Mouse (Mus musculus) kidney, postnatal 36 days (tissue): ENCODE data around the gene Rasl2-9.
"Not testable (repeated sequence)": the region's sequence is repeated elsewhere in the genome, so short reads cannot be mapped to it uniquely, and the experiment has no call there.

ENCODE experiments used
- DNase-seq, 2 experiments: peaks; one replicate each; pipeline ENCODE4 v3.0.0; 2021 to 2022; ENCODE audit warnings: mixed read lengths in 2 of 2

Rasl2-9 gene

DNA sequence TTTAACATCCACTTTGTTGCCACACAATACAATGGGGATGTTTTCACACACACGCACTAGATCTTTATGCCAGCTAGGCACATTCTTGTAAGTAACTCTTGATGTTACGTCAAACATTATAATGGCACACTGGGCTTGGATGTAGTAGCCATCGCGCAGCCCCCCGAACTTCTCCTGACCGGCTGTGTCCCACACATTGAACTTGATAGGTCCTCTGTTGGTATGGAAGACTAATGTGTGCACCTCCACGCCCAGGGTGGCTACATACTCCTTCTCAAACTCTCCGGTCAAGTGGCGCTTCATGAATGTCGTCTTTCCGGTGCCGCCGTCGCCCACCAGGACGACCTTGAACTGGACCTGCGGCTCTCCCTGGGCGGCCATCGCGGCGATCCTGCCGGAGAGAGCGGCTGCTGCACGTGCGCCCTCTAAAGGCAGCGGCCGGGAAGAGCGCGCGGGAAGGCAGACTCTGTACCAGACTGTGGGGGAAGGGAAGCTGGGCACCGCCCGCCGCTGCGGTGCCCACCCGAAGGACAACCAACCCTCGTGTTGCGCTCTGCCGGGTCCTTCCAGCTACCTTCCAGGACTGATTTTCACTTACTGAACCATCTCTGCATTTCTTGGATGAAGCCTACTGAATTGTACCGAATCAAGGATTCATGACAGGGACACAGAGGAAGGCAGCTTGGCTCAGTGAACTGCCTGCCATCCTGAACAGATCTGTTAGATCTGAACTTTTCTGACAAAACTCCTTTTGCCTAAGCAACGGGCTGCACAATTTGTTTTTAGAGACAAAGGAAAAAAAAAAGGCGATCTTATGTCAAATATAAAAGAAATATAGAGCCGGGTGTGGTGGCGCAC is at the start of gene Rasl2-9:
Gene Rasl2-9, minus strand, starts transcription at position 402 of the 858 bp plus-strand sequence.
- peak; percentile 79 to 91 for DNase-seq

DNA sequence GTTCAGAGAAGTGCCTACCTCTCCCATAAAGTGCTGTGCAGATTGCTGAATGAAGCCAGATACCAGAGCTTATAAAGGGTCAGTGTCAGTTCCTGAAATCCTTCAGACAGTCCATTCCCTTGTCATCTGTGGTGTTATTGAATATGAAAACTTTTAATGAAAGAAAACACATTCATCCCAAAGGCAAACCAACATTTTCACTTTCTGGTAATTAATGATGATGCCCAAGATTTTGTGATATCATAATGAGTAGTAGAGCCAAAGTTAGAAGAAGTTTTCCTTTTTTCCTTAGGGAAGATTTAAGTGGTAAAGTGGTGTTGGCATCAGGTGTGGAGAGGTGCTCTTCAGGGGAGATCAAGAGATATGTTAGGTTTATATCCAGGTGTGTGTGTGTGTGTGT is 23.8 kb upstream of the Rasl2-9 start, which contains the start of gene Vmn1r55:
Gene Vmn1r55, minus strand, starts transcription at position 101 of the 400 bp plus-strand sequence.
- DNase-seq = not testable (repeated sequence)

DNA sequence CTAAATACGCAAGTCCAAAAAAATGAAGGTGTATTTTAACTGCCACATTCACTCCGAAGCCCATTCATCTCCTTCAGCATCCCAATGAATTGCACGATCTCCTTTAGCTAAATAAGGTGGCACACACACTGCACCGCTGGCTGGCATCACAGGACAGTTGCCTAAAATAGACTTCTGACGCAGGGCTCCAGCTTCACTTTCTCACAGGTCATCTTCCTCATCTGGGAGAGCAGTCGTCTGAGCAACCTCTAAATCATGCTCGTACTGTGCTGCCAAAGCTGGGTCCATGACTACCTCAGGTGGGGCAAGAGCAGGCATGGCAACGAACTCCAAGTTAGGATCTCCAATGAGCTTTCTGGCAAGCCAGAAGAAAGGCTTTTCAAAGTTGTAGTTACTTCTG is 672 bp downstream of the Rasl2-9 start:
- no peak for DNase-seq

DNA sequence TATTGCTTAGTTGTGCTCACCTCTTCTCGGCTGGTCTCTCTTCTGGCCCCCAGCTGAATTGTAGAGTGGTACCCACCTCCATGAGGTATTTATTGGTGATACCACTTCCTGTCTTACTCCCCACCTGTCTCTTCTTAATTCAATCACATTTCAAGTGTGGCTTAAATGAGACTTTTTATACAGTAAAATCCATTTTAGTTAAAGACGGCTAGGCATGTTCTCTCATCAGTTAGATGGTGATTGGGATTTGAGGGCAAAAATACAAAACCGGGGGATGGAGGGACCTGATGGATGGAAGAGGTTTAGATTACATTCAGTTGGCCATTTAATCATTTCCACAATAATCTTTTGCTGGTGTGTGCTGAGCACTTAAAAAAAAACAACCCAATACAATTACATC is 8.9 kb downstream of the Rasl2-9 start, which contains the start of gene Rfpl4:
Gene Rfpl4, minus strand, starts transcription at position 101 of the 400 bp plus-strand sequence.
- DNase-seq = no peak

DNA sequence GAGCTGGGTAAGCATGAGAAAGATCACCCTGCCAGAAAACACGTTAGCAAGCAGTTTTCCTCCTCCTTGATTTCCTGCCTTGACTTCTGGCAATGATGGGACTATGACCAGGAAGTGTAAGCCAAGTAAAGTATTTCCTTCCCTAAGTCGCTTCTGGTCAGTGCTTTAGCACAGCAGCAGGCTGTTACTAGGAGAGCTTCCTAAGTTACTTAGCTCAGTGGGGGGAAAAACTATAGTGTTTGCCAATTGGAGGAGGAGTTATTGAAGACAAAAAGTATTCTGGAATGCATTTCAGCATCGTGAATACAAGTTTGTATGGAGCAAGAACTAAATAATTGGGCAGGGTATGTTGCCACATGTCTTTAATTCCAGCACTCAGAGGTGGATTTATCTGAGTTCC is 13.0 kb downstream of the Rasl2-9 start:
- DNase-seq = no peak

DNA sequence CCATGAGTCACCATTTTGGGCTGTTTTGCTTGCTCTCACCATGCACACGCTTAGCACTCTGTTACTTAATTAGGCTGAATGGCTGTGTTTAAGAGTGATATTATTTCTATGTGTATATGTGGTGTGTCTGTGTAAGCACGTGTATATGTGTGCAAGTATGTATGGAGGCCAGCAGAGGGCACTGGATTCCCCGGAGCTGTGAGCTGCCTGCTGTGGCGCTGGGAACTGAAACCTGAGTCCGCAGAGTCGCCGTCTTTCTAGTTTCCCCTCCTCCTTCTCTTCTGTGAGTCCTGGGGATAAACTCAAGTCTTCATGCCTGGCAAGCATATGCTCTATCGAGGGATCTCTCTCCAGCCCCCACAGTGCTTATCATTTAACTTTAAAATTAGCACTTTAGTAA is 16.4 kb downstream of the Rasl2-9 start:
- no peak for DNase-seq

DNA sequence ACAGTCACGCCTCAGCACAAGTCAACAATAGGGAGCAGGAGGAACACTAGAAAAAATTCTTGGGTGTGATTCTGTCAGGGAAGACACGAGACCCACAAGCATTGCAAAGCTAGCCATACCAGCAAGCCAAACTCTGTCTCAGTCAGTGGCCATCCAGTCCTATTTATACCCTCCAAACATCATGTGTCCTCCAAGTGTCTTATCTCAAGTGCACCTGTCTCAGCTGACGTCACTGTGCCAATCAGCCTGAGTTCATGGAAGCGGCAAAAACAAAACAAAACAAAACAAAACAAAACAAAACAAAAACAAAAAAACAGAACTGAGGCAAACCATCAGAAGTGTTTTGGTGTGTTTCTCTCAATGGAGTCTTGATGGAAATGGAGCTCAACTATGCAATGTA is 17.5 kb downstream of the Rasl2-9 start:
- no peak for DNase-seq

DNA sequence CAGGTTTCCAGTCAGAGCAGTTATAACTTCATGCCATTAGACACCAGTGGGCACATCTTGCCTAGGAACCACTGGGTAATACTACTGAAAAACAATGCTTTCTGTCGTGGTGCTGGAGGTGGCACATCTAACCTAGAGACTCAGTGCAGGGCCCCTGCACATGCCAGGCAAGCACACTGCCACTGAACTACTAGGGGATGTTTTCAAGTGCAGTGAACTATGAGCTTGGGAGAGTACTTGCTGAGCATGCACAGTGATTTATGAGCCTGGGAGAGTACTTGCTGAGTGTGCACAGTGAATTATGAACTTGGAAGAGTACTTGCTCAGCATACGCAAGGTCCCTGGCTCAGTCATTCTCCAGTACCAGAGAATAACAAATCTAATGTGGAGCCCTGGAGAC is 23.2 kb downstream of the Rasl2-9 start:
- DNase-seq = peak; percentile 27 to 53

DNA sequence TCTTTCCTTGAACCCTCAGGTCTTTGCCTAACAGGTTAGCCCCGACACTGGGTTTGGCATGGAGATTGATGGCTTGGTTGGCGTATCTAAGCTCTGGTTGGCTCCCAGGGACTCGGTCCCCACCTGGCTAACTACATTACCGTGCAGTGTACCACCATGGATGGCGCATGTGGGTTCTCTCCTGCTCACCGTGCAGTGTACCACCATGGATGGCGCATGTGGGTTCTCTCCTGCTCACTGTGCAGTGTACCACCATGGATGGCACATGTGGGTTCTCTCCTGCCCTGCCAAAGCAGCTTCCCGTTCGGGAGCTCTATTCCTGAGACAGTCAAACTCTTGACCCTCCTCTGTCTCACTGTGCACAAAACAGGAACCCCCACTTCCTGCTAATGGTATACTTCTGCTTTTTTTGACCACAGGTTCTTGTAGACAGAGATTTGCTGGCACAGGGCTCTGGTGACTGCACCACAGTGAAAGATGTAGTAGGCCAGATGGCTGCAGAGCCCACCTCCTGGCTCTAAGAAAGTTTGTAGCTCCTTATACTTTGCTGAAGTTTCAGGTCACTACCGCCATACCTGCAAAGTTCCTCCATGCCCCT is 24.6 kb downstream of the Rasl2-9 start:
- DNase-seq = no peak

DNA sequence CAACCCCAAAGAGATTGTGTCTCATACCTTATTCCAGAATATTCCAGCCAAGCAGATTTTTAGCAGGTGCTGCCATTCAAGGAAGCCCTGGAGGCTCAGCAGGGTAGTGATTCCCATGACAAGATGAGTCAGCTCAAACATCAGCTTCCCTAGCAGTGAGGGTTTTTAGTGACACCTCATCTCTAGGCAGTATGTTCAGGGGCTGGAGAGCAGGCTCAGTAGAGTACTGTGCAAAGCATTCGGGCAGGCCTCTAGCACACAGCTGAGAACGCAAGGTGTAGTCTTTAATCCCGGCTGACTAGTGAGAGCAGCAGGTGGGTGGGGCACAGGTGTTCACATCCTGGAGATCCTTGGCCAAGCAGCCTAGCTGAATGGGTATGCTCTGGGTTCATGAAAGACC is 26.0 kb downstream of the Rasl2-9 start:
- no peak for DNase-seq

DNA sequence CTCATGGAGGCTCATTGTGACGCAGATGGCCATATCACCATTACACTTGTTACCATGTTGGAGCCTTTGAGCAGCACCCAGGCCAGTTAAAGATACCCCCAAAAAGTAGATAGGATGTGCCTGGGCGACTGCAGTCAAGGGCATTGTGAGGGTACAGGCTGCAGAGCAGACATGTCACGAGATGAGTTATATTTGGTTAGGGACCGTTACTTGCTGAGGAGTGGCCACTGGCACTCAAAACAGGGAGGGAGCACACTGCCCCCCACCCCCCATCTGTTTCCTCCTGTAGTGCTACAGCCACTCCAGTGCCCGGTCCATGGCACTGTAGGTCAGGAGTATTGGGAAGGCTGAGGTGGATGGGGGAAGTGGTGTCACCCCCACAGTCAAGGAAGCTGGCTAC is 27.0 kb downstream of the Rasl2-9 start:
- DNase-seq = no peak

DNA sequence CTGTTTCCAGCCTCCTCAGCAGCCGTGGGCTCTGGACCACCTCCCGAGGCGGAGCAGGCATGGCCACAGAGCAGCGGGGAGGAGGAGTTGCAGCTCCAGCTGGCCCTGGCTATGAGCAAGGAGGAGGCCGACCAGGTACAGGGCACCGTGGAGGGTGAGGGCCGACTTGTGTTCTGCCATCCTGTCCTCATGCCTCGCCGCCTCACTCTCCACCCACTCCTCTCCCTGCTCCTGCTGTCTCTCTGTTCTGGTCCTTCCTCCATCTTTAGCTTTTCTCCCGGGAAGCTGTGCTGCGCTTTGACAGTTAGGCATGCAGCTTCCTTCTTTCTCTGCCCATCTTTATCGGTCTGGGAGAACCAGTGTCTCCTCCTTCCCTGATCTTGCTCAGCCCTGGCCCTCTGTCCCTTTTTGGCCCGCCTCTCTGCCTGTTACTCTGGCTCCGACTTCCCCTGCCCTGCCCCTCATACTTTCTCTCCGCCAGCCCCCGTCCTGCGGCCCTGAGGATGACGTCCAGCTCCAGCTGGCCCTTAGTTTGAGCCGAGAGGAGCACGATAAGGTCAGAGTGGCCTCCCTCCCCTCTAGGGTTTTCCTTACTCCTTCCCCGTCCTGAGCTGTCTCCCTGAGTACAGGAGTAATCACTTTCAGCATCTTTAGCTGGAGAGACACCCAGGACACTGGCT is 32.8 kb downstream of the Rasl2-9 start:
- no peak for DNase-seq

DNA sequence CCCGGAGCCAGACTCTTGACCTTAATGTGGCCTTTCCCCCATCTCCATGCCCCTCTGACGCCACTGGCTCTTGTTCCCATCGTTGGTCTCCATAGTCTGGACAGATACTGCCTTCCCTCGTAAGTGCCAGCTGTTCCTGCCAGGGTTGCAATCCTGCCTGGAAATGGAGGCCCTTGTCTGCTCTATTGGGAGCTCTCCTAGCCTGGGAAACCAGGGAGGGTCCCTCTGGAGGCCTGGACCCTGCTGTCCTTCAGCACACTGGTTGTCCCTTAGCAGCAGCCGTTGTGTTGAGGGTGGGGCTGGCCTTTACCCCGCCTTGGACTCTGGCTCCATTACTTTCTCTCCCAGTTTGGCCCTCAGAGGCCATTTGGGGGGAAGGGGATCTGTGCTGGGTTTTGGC is 33.4 kb downstream of the Rasl2-9 start:
- DNase-seq = no peak

DNA sequence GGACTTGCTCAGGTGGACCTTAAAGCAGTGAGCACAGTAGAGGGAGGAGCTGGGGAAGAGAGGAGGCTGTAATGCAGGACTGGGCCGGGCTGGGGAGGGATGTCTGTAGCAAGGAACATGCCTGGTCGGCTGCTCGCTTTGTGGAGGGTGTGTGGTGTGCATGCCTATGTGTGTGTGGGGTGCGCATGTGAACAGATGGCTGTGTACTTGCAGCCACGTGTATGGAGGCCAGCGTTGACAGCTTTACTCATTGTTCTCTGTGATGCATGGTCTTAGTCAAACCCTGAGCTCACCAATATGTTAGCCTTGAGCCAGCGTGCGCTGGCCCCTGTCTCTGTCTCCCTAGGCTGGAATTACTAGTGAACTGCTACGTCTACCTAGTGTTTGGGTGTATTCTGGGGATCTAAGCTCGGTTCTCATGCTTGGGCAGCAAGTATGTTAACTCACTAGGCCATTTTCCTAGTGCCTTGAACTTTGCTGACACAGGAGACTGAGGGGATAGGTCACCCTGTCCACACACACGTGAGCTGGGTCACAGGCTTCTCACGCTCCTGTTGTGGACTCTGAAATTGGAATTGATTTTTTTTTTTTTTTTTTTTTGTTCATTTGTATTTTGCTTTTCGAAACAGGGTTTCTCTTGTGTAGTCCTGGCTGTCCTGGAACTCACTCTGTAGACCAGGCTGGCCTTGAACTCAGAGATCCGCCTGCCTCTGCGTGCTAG is 34.6 kb downstream of the Rasl2-9 start:
- DNase-seq = peak in 1 of 2 experiments; percentile 27

DNA sequence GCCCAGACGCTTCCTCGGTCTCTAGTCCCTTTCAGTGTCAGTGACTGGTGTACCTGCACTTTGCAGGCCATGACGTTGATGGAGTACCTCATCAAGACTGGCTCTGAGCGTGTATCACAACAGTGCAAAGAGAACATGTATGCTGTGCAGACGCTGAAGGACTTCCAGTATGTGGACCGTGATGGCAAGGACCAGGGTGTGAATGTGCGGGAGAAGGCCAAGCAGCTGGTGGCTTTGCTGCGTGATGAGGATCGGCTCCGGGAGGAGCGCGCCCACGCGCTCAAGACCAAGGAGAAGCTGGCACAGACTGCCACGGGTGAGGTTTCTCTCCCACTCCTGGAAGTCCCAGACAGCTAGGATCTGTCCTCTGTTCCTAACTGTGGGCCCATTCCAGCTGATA is 35.9 kb downstream of the Rasl2-9 start:
- no peak for DNase-seq

DNA sequence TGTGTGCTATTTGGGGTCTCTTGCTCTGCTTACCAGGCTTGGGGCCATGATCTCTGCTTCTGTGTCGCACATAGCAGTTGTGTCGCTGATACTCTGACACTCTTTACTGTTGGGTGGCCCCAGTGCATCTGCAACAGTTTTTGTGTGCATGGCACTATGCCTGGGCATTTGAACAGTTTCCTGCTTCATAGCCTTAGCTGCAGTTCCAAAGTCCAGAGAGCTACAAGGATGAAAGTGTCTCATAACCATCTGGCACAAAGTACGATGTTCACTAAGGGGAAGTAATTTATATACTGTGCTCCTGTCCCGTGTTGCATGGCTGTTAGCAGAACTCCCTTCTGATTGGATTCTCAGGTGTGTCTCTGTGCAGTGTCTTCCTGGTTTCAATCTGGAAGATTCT is 37.9 kb downstream of the Rasl2-9 start:
- DNase-seq = peak; percentile 61 to 68

DNA sequence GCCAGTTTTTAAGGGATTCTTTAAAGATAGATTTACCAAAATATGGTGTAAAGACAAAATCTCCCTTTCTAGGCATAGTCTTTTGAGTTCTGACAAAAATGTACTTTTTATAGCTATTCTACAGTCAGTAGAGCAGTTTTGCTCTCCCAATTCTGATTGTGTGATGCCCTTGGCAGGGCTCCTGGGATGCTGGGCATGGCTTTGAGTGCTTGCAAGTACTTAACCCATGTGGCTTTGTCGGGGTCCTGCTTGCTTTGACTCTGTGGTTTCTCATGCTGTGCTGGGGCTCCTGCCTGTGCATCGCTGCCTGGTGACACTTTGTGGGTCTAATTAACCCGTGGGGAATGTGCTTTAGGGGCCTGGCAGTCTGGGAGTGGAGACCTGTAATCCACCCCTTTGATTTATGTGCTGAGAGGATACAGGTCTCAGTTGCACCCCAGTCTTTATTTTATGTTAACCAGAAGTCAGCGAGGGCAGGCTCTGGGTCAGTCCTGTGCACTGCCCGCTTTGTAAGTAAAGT is 38.8 kb downstream of the Rasl2-9 start:
- DNase-seq = peak; percentile 24 to 53

DNA sequence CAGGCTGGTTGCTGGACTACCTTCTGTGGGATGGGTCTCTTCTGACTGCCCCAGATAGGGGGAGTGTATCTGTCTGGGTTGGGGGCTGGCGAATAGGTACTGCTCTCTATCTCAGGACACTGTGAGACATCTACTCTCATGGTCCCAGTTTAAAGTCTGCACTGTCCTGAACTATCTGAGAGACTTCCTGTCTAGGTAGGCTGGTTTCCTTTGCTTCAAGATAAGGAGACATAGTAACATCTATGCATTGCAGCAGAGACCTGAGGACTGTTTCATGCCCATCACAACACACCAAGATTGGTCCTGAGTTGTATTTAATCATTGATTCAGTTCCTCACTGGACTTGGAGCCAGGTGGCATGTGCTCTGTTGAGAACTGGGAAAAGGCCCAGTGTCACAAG is 40.2 kb downstream of the Rasl2-9 start:
- no peak for DNase-seq

DNA sequence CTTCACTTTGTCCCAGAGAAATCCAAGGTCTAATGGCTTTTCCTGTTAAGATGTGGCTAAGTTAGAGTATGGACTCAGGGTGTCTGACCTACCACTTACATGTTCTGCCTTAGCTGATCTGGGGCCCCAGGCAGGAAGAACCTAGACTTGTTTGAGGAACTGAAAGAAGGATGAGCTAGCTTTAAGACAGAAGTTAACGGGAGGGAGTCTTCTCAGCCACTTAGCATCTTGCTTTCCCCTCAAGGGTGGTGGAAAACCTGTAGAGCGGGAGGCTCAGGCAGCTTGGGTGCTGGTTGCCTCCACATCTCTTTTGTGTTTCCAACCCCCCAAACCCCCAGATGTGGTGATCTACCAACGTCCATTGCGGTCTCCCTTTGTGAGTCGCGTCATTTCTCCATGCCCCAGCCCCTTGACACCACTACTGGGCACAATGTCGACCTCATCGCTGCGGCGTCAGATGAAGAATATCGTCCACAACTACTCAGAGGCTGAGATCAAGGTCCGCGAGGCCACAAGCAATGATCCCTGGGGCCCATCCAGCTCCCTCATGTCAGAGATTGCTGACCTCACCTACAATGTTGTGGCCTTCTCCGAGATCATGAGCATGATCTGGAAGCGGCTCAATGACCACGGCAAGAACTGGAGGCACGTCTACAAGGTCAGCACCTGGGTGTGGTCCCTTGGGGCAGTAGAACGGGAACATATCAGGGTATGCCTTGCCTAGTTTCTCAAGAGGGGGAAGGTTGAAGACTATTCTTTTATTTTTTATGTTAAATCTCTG is 42.2 kb downstream of the Rasl2-9 start:
- DNase-seq = peak; percentile 70 to 74

DNA sequence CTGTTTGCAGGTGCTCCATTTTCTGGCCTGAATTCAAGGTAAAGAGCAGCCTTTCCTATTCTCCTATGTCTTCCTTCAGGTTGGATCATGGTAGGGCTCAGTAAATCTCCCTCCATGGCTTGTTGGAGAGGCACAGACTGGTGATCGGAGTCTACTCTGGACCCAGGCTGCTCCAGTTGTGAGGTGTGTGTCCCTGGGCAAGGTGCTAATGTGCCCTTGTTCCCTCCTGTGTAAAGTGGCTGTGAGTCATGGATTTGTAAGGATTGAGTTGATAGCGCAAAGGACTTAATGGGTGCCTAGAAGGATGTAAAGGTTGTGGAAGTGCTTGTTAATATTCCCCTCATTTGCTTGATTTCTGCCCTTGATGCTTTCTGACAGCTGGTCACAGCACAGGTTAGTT is 43.8 kb downstream of the Rasl2-9 start:
- DNase-seq = no peak

DNA sequence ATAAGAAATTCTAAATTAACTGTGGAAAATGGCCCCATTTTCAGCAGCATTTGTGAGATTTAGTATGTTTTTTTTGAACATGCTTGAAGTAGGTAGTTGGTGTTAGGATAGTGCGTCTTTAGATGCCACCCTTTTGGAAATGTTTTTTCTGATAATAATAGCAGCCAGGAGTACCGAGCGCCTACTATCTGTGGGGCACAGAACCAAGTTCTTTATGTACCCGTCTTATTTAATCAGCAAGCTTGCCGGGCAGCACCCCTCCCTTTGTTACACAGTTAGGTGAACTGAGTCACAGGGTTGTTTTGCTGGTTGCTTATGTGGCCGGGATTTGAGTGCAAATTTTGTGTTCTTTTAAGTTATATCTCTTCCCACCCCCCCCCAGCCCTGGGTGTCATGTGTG is 44.5 kb downstream of the Rasl2-9 start:
- DNase-seq = no peak

DNA sequence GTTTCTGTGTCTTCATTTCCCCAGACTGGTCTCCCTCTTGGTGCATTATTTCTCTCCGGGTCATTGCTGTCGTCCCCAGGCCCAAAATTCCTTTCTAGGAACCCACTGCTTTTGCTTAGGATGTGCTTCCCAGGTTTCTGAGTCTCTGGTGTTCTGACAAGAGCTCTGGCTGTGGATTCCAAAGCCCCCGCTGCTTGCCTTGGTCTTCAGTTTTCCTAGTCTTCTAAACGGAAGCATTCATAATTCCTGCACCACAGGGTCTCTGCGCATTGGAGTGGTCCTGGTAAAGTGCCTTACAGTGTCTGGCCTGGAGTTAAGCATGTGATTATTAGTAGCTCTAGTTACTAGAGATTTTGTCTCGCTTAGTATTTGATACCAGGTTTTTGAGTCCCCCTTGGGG is 44.9 kb downstream of the Rasl2-9 start:
- DNase-seq = no peak
